Mouse (Mus musculus) gastrocnemius, postnatal 36 days (tissue): Measurements from ENCODE around the gene Hist1h4a. TPM values are rescaled to one million over a fixed set of nuclear protein-coding genes. Genes with fewer than 3 reads are reported as not detected.
"Not testable (repeated sequence)": the region's sequence is repeated elsewhere in the genome, so short reads cannot be mapped to it uniquely, and the experiment has no call there.

Experiments
- DNase-seq, 2 experiments: peaks; one replicate each; pipeline ENCODE4 v3.0.0; 2022
- intact Hi-C: fragments of 180-260 bp; cut with DNase I; formaldehyde crosslinking; loops from one replicate; pipeline ENCODE4 v1.15.1; 2025
- total RNA-seq, 2 experiments: library from RNA; stranded (reverse); gene quantifications; 2 replicates each; pipeline ENCODE4 v1.2.3; 2021

Gene Hist1h4a
- total RNA-seq, 2 experiments from 2014 or later: 6.4 to 7.2 TPM

- intact Hi-C loops: loop anchor here (10.0 kb wide), 1 partner anchor 1715 kb away; the partner anchor contains the start of genes Hist1h2ag, Hist1h2bj and Hist1h4i
- DNase-seq: no peak
These were observed 1.2 kb downstream of the Hist1h4a start for GRCm38 (mm10) chr13:23759916-23760239.

GRCm38 (mm10) chr13:23759251-23759771, 1.7 kb downstream of the Hist1h4a start:
- DNase-seq: no peak
- intact Hi-C loops: loop anchor here (10.0 kb wide), 1 partner anchor 1715 kb away; the partner anchor contains the start of genes Hist1h2ag, Hist1h2bj and Hist1h4i

- DNase-seq: no peak
- intact Hi-C loops: loop anchor here (10.0 kb wide), 1 partner anchor 1713 kb away; the partner anchor contains the start of genes Hist1h2ag, Hist1h2bj and Hist1h4i
These were observed 3.1 kb downstream of the Hist1h4a start for GRCm38 (mm10) chr13:23757921-23758320.

- intact Hi-C loops: loop anchor here (10.0 kb wide), 1 partner anchor 1712 kb away; the partner anchor contains the start of genes Hist1h2ag, Hist1h2bj and Hist1h4i
- no peak for DNase-seq
These were observed 3.7 kb downstream of the Hist1h4a start for GRCm38 (mm10) chr13:23757211-23757773.

GRCm38 (mm10) chr13:23756790-23757189, 4.2 kb downstream of the Hist1h4a start, which contains the start of gene Hist1h4b:
Gene Hist1h4b (plus strand): TSS chr13:23757013.
- intact Hi-C loops: loop anchor here (10.0 kb wide), 1 partner anchor 1712 kb away; the partner anchor contains the start of genes Hist1h2ag, Hist1h2bj and Hist1h4i

GRCm38 (mm10) chr13:23755000-23755399, 6.0 kb downstream of the Hist1h4a start:
- no peak for DNase-seq
- intact Hi-C loops: loop anchor here (10.0 kb wide), 1 partner anchor 1710 kb away; the partner anchor contains the start of genes Hist1h2ag, Hist1h2bj and Hist1h4i

More at GRCm38 (mm10) chr13:23756790-23757189, 4.2 kb downstream of the Hist1h4a start, which contains the start of gene Hist1h4b:
- DNase-seq: peak; percentile 47 to 70

GRCm38 (mm10) chr13:23753314-23754078, 7.5 kb downstream of the Hist1h4a start:
- intact Hi-C loops: loop anchor here (10.0 kb wide), 1 partner anchor 1709 kb away; the partner anchor contains the start of genes Hist1h2ag, Hist1h2bj and Hist1h4i
- no peak for DNase-seq

- intact Hi-C loops: loop anchor here (10.0 kb wide), 1 partner anchor 1708 kb away; the partner anchor contains the start of genes Hist1h2ag, Hist1h2bj and Hist1h4i
- no peak for DNase-seq
These were observed 8.3 kb downstream of the Hist1h4a start for GRCm38 (mm10) chr13:23752742-23753172.

- peak; percentile 63 to 71 for DNase-seq
- intact Hi-C loops: loop anchor here (10.0 kb wide), 1 partner anchor 1707 kb away; the partner anchor contains the start of genes Hist1h2ag, Hist1h2bj and Hist1h4i
These were observed 8.8 kb downstream of the Hist1h4a start, which contains the start of gene Hist1h3b for GRCm38 (mm10) chr13:23752067-23752741. Gene Hist1h3b (plus strand): TSS chr13:23752267.

- intact Hi-C loops: loop anchor here (10.0 kb wide), 1 partner anchor 1707 kb away; the partner anchor contains the start of genes Hist1h2ag, Hist1h2bj and Hist1h4i
- DNase-seq: no peak
These were observed 9.5 kb downstream of the Hist1h4a start for GRCm38 (mm10) chr13:23751478-23751956.

GRCm38 (mm10) chr13:23750839-23751477, 10.1 kb downstream of the Hist1h4a start, which contains the start of gene Hist1h2ab:
Gene Hist1h2ab (plus strand): TSS chr13:23751126.
- intact Hi-C loops: loop anchor here (10.0 kb wide), 1 partner anchor 1706 kb away; the partner anchor contains the start of genes Hist1h2ag, Hist1h2bj and Hist1h4i
- DNase-seq: not testable (repeated sequence)

- DNase-seq: no peak
- intact Hi-C loops: loop anchor here (5.0 to 10.0 kb wide), 2 partner anchors 167 to 1705 kb away; partner anchors contain the start of genes Hist1h2ag, Hist1h2bj, Hist1h4d and Hist1h4i
These were observed 11.4 kb downstream of the Hist1h4a start for GRCm38 (mm10) chr13:23749563-23750121.

- intact Hi-C loops: loop anchor here (5.0 kb wide), 1 partner anchor 166 kb away; the partner anchor contains the start of gene Hist1h4d
These were observed 13.1 kb downstream of the Hist1h4a start for GRCm38 (mm10) chr13:23747892-23748288.

GRCm38 (mm10) chr13:23747081-23747891, 13.7 kb downstream of the Hist1h4a start:
- no peak for DNase-seq
- intact Hi-C loops: loop anchor here (5.0 kb wide), 1 partner anchor 165 kb away; the partner anchor contains the start of gene Hist1h4d

More at GRCm38 (mm10) chr13:23747892-23748288, 13.1 kb downstream of the Hist1h4a start:
- DNase-seq: no peak

GRCm38 (mm10) chr13:23746201-23747080, 14.6 kb downstream of the Hist1h4a start, which contains the start of gene Hist1h2bb:
Gene Hist1h2bb (plus strand): TSS chr13:23746734.
- intact Hi-C loops: loop anchor here (5.0 kb wide), 1 partner anchor 164 kb away; the partner anchor contains the start of gene Hist1h4d
- DNase-seq: peak in 1 of 2 experiments; percentile 71
